Mouse (Mus musculus) limb, embryonic 14.5 days (tissue): Measurements from ENCODE around the gene Unc13b. TPM values are rescaled to one million over a fixed set of nuclear protein-coding genes. Genes with fewer than 3 reads are reported as not detected.

Experiments
- ATAC-seq: fragments of 200-750 bp; cut with Nextera tagmentation; 2 replicates; pipeline ENCODE4 v1.8.0; 2017; ENCODE audit warnings: low read depth, moderate number of reproducible peaks, moderate TSS enrichment; ENCODE audit not compliant: low FRiP score
- DNase-seq: peaks from one replicate; pipeline ENCODE4 v3.0.0-alpha.2; 2015; ENCODE audit warnings: low spot score
- H3K27ac ChIP-seq: fragments of 300-500 bp; sonication (generic); replicated peaks from 2 replicates; pipeline ENCODE4 v1.5.1; 2014; ENCODE audit warnings: low read depth, mild to moderate bottlenecking, low read length, moderate library complexity, mixed read lengths
- H3K27me3 ChIP-seq: fragments of 300-500 bp; sonication (generic); 2 replicates; pipeline ENCODE4 v1.6.1; 2014; ENCODE audit warnings: low read length, mixed read lengths; ENCODE audit not compliant: control insufficient read depth, insufficient read depth
- H3K36me3 ChIP-seq: fragments of 300-500 bp; sonication (generic); 2 replicates; pipeline ENCODE4 v1.6.1; 2014; ENCODE audit warnings: mild to moderate bottlenecking, low read length, moderate library complexity, mixed read lengths; ENCODE audit not compliant: control insufficient read depth, insufficient read depth
- H3K4me1 ChIP-seq: fragments of 300-500 bp; sonication (generic); 2 replicates; pipeline ENCODE4 v1.6.1; 2014; ENCODE audit warnings: antibody characterized with exemption, low read length, mixed read lengths; ENCODE audit not compliant: control insufficient read depth, insufficient read depth
- H3K4me2 ChIP-seq: fragments of 300-500 bp; sonication (generic); replicated peaks from 2 replicates; pipeline ENCODE4 v1.6.1; 2014; ENCODE audit warnings: low read depth, mild to moderate bottlenecking, low read length, moderate library complexity; ENCODE audit not compliant: severe bottlenecking
- H3K4me3 ChIP-seq: fragments of 300-500 bp; sonication (generic); replicated peaks from 2 replicates; pipeline ENCODE4 v1.5.1; 2014; ENCODE audit warnings: low read length
- H3K9ac ChIP-seq: fragments of 300-500 bp; sonication (generic); 2 replicates; pipeline ENCODE4 v1.6.1; 2014; ENCODE audit warnings: mild to moderate bottlenecking, low read depth, low read length, moderate library complexity; ENCODE audit not compliant: severe bottlenecking
- H3K9me3 ChIP-seq: fragments of 300-500 bp; sonication (generic); 2 replicates; pipeline ENCODE4 v1.6.1; 2016; ENCODE audit warnings: low read length; ENCODE audit not compliant: control insufficient read depth
- POLR2A ChIP-seq: fragments of 200-500 bp; IDR thresholded peaks from 2 replicates; pipeline ENCODE4 v1.8.0; 2012; ENCODE audit warnings: inconsistent platforms, mild to moderate bottlenecking, moderate library complexity, borderline replicate concordance; ENCODE audit not compliant: insufficient read depth, insufficient read length; ENCODE audit errors: extremely low read depth
- WGBS: fragments of 180-500 bp; shearing (Covaris S2); extraction: QIAGEN DNeasy Blood & Tissue Kit; methylation state at CpG from one replicate; pipeline ENCODE4 v1.1.7; 2014; 5-methylcytosine and 5-hydroxymethylcytosine counted together
- polyA plus RNA-seq, 2 experiments: library from polyadenylated mRNA; depleted of rRNA in 1 of 2; stranded (reverse) in 1 of 2; unstranded in 1 of 2; fragments of >200 nt; fragmentation: Nextera tagmentation in 1 of 2; extraction: Ambion mirVana in 1 of 2; gene quantifications; 2 replicates each; pipeline versions ENCODE4 v1.2.1 to v1.2.3; 2012 to 2014

Unc13b gene
- polyA plus RNA-seq, 2 experiments = 2.5 to 7.2 TPM

DNA sequence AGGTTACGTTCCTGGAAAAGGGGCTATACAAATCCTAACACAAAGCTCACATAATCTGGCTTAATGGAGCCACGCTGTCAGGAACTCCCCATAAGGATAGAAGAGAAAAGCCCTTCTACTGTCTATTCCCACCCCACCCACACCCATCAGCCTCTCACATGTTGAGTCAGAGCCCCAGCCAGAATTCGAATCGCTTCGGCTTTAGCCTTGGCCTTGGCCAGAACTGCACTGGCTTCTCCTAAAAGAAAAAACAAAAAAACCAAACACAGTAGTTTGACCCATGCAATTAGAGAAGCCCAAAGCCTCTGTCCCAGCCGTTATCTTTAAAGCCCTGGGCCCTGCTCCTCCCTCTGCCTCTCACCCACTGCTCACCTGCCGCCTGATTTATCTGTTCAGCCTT is 29.6 kb upstream of the Unc13b start:
- WGBS = 97% methylated on average over 7 of the region's 7 CpGs

DNA sequence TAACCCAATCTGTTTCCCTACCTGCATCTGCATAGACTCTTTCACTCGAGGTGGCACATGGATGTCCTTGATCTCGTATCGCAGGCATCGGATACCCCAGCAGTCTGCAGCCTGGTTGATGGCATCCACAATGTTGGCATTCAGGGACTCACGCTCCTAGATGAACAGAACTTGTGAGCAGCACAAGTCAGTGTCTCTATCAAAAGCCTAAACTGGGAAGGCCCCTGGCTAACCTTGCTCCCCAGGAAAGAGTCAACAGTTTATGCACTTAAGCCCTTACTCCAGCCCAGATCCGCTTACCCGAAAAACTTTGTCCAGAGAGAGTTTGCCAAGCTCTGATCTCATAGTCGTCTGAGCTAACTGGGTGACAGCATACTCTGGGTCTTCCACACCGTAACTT is 29.0 kb upstream of the Unc13b start:
- no peak for TF ChIP-seq POLR2A
- Histone ChIP-seq H3K4me1 (peaks cover 13% of the 10 kb centered on the region), H3K9ac (no peak overlapping the region), H3K36me3 (peaks cover 55% of the 10 kb centered on the region), H3K4me2 (no peak overlapping the region), H3K4me3 (no peak overlapping the region), H3K27me3 (no peaks in the 10 kb centered on the region), H3K9me3 (no peaks in the 10 kb centered on the region), H3K27ac (no peak overlapping the region)
- DNase-seq = no peak
- no peak for ATAC-seq
- 92% methylated on average over 9 of the region's 9 CpGs for WGBS

More for the DNA sequence above, 29.6 kb upstream of the Unc13b start:
- Histone ChIP-seq H3K9ac (no peak overlapping the region), H3K4me3 (no peak overlapping the region), H3K9me3 (no peaks in the 10 kb centered on the region), H3K4me1 (peaks cover 18% of the 10 kb centered on the region), H3K27me3 (no peaks in the 10 kb centered on the region), H3K4me2 (no peak overlapping the region), H3K27ac (no peak overlapping the region), H3K36me3 (peaks cover 50% of the 10 kb centered on the region)
- ATAC-seq (no peak), DNase-seq (no peak)
- TF ChIP-seq POLR2A = no peak

DNA sequence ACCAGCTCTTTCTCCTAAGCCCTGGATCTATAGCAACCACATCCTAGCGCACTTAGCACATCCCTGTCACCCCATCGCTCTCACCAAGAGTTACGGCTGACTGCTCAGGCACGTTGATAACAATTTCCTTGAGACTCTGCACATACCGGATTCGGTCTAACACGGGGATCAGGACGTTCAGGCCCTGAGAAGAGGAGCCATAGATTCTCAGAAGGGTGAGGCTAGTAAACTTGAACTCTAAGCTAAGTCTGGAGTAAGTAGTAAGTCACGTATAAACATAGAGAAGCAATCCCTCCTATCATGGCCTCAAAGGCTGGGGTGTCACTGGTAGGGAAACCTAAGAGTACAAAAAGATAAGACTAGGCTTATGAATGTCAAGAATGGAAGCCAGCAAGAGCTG is 28.4 kb upstream of the Unc13b start:
- peak overlapping the region; percentile 79 for H3K4me3 ChIP-seq
- H3K27ac ChIP-seq = peak overlapping the region; percentile 85; the same call in 1 of the 2 replicates
- 75% methylated on average over 9 of the region's 9 CpGs for WGBS
- H3K9me3 ChIP-seq = no peaks in the 10 kb centered on the region
- H3K36me3 ChIP-seq = peaks cover 57% of the 10 kb centered on the region
- DNase-seq (no peak), ATAC-seq (no peak)
- H3K4me1 ChIP-seq = peaks cover 10% of the 10 kb centered on the region; the same call in 1 of the 2 replicates
- peak overlapping the region; percentile 78 for H3K4me2 ChIP-seq
- H3K27me3 ChIP-seq = no peaks in the 10 kb centered on the region
- peak overlapping the region; percentile 90 for H3K9ac ChIP-seq
- no peak for TF ChIP-seq POLR2A

DNA sequence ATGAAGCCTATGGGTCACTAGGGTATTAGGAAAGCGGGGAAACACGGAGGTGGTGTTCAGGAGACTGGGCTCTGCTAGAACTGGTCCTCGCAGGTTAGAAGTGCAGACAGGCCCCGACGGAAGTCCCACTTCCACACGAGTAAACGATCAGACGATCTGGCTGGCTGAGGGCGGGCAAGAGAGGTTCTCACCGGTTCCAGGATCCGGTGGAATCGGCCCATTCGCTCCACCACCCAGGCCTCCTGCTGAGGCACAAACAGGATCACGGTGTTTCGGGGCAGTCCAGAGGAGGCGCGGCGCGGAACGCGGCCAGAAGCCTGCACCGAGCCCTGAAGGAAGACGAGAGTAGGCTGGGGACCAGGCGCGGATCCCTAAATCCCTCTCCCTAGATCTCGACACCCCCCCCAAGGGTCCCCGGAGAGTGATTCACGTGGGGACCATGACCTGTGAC is 27.9 kb upstream of the Unc13b start:
- DNase-seq = no peak
- 1% methylated on average over 28 of the region's 28 CpGs for WGBS
- H3K4me2 ChIP-seq = peak overlapping the region; percentile 78
- H3K4me1 ChIP-seq = peaks cover 10% of the 10 kb centered on the region; the same call in 1 of the 2 replicates
- H3K4me3 ChIP-seq = peak overlapping the region; percentile 79
- H3K9me3 ChIP-seq = no peaks in the 10 kb centered on the region
- no peak for TF ChIP-seq POLR2A
- peak overlapping the region; percentile 85 for H3K27ac ChIP-seq
- H3K27me3 ChIP-seq = no peaks in the 10 kb centered on the region
- peak overlapping the region; percentile 90 for H3K9ac ChIP-seq
- peaks cover 62% of the 10 kb centered on the region for H3K36me3 ChIP-seq
- ATAC-seq = peak; percentile 43

DNA sequence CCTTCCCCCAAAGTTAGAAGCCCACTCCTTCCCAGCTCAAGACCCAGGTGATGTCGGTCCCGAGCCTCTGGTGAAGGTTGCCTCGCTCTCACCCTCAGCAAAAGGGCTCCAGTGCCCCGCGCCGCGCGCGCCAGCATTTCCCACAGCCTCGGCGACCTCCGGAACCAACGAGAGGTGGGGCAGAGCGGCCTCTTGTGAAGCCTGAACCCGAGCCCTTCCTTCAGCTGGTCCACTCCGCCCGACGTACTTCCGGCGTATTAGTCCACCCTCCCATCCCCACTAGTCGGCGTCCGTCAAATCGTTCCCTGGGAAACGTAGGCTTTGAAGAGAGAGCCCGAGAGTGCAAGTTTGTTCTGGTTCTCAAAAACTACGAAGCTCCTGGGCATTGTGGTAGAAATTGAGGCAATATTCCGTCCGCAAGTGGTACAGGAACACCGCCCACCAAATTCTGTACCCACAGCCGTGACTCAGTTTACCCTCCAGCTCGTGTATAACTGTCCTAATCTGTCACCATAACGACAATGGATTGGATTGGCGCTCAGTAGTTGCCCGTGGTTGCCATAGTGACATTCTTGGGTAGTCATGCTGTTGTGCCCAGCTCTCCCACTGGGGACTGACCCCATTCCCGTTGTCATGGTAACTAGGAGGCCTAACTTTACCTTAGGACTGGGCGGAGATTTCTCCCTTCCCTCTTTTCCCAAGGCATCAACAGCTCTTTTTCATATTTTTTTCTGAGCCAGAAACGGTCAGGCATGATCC is 27.3 kb upstream of the Unc13b start, which contains the start of gene Stoml2:
Gene Stoml2 (minus strand): TSS at position 474 of the 759 bp plus-strand sequence.
- Histone ChIP-seq H3K9me3 (no peaks in the 10 kb centered on the region), H3K36me3 (peaks cover 68% of the 10 kb centered on the region)
- peak; percentile 91; the same call in 1 of the 2 replicates for TF ChIP-seq POLR2A

More for the DNA sequence above, 27.3 kb upstream of the Unc13b start, which contains the start of gene Stoml2:
- H3K4me3 ChIP-seq = peak within 1 kb of the TSS; percentile 79
- H3K27me3 ChIP-seq = no peaks in the 10 kb centered on the region
- under 1% methylated on average over 38 of the region's 38 CpGs for WGBS
- ATAC-seq (peak; percentile 99), DNase-seq (peak; percentile 96)
- peak within 1 kb of the TSS; percentile 78 for H3K4me2 ChIP-seq
- H3K9ac ChIP-seq = peak within 1 kb of the TSS; percentile 90
- H3K27ac ChIP-seq = peak within 1 kb of the TSS; percentile 85
- H3K4me1 ChIP-seq = peaks cover 10% of the 10 kb centered on the region; the same call in 1 of the 2 replicates
